Mouse (Mus musculus) liver, postnatal 0 days (tissue): ENCODE measurements at regions not wholly inside any gene's neighbourhood (a gene's known extent, or its start where the extent isn't known, plus 50 kb on each side); places are given as distances from the start of the nearest gene placed in this dataset.

ENCODE experiments used
- ATAC-seq: fragments of 200-750 bp; cut with Nextera tagmentation; 2 replicates; pipeline ENCODE4 v1.8.0; 2017; ENCODE audit warnings: mild to moderate bottlenecking, moderate library complexity
- DNase-seq: peaks from one replicate; pipeline ENCODE4 v3.0.0-alpha.2; 2016
- H3K27ac ChIP-seq: fragments of 300-500 bp; sonication (generic); 2 replicates; pipeline ENCODE4 v1.5.1; 2014; ENCODE audit warnings: antibody characterized with exemption, moderate library complexity, mild to moderate bottlenecking, low read depth
- H3K27me3 ChIP-seq: fragments of 300-500 bp; sonication (generic); 2 replicates; pipeline ENCODE4 v1.6.1; 2014; ENCODE audit warnings: low read length, control low read depth, mixed read lengths; ENCODE audit not compliant: insufficient read depth
- H3K36me3 ChIP-seq: fragments of 300-500 bp; sonication (generic); replicated peaks from 2 replicates; pipeline ENCODE4 v1.6.1; 2014; ENCODE audit warnings: mild to moderate bottlenecking, control low read depth, low read length, moderate library complexity, mixed read lengths; ENCODE audit not compliant: insufficient read depth
- H3K4me1 ChIP-seq: fragments of 300-500 bp; sonication (generic); 2 replicates; pipeline ENCODE4 v1.6.1; 2014; ENCODE audit warnings: antibody characterized with exemption, mild to moderate bottlenecking, control low read depth; ENCODE audit not compliant: insufficient read depth
- H3K4me2 ChIP-seq: fragments of 300-500 bp; sonication (generic); 2 replicates; pipeline ENCODE4 v1.6.1; 2014; ENCODE audit warnings: low read depth, mild to moderate bottlenecking, low read length, moderate library complexity, mixed read lengths
- H3K4me3 ChIP-seq: fragments of 300-500 bp; sonication (generic); 2 replicates; pipeline ENCODE4 v1.5.1; 2014; ENCODE audit warnings: low read depth, low read length
- H3K9ac ChIP-seq: fragments of 300-500 bp; sonication (generic); replicated peaks from 2 replicates; pipeline ENCODE4 v1.6.1; 2014; ENCODE audit warnings: mild to moderate bottlenecking, moderate library complexity
- H3K9me3 ChIP-seq: fragments of 300-500 bp; sonication (generic); 2 replicates; pipeline ENCODE4 v1.6.1; 2016; ENCODE audit warnings: mild to moderate bottlenecking, control low read depth, low read length, mixed read lengths
- CTCF ChIP-seq: sonication (generic); IDR thresholded peaks from 2 replicates; pipeline ENCODE4 v1.5.1; 2016; ENCODE audit warnings: antibody characterized with exemption, low read depth
- EP300 ChIP-seq: IDR thresholded peaks from 2 replicates; pipeline ENCODE4 v1.6.1; 2016; ENCODE audit warnings: antibody characterized with exemption, low read depth, mild to moderate bottlenecking
- WGBS: fragments of 180-500 bp; shearing (Covaris S2); extraction: QIAGEN DNeasy Blood & Tissue Kit; methylation state at CpG from one replicate; pipeline ENCODE4 v1.1.7; 2014; ENCODE audit not compliant: insufficient replicate concordance; 5-methylcytosine and 5-hydroxymethylcytosine counted together

- DNase-seq (no peak), ATAC-seq (no peak)
- H3K4me1 ChIP-seq, result no peaks in the 10 kb centered on the region
- no peak overlapping the region for H3K4me2 ChIP-seq
- no peak overlapping the region for H3K9ac ChIP-seq
- no peaks in the 10 kb centered on the region for H3K36me3 ChIP-seq
- H3K4me3 ChIP-seq, result no peak overlapping the region
- no peaks in the 10 kb centered on the region for H3K27me3 ChIP-seq
- H3K9me3 ChIP-seq, result no peaks in the 10 kb centered on the region
- H3K27ac ChIP-seq, result no peak overlapping the region
- no peak for TF ChIP-seq EP300
- TF ChIP-seq CTCF, result no peak
- 53% methylated on average over 1 of the region's 1 CpGs for WGBS
These were observed 58.1 kb upstream of the Clstn2 start for GRCm38 (mm10) chr9:98091105-98091504.

- no peak for DNase-seq
- no peak overlapping the region for H3K4me3 ChIP-seq
- H3K9me3 ChIP-seq, result no peaks in the 10 kb centered on the region
- no peaks in the 10 kb centered on the region for H3K4me1 ChIP-seq
- no peak overlapping the region for H3K9ac ChIP-seq
- no peaks in the 10 kb centered on the region for H3K27me3 ChIP-seq
- ATAC-seq, result no peak
- TF ChIP-seq EP300 (no peak), CTCF (no peak)
- WGBS, result 59% methylated on average over 10 of the region's 10 CpGs
- H3K4me2 ChIP-seq, result no peak overlapping the region
- no peak overlapping the region for H3K27ac ChIP-seq
- H3K36me3 ChIP-seq, result no peaks in the 10 kb centered on the region
These were observed 62.2 kb upstream of the Clstn2 start for GRCm38 (mm10) chr9:98095064-98095790.

DNA sequence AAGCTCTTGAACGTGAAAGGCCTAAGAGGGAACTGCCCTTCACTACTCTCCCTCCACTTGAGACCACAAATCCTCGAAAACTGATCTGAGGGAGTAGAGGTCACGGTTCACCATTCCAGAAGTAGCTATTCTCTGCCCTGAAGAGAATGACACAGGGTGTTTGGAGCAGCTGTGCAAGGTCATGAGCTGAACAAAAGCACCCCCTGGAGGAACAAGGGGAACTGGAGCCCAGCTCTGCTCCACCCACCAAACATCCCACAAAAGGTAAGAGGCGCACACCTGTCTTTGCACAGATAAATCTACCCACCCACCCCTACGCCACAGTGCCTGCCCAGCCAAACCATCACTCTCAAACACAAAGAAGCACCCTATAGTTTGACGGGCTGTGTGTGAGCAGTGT, 90.4 kb upstream of the Clstn2 start:
- Histone ChIP-seq H3K4me2 (no peak overlapping the region), H3K27me3 (no peaks in the 10 kb centered on the region), H3K9ac (no peak overlapping the region), H3K36me3 (no peaks in the 10 kb centered on the region), H3K9me3 (no peaks in the 10 kb centered on the region), H3K27ac (no peak overlapping the region), H3K4me1 (no peaks in the 10 kb centered on the region), H3K4me3 (no peak overlapping the region)
- ATAC-seq (no peak), DNase-seq (no peak)
- TF ChIP-seq EP300 (no peak), CTCF (no peak)
- 65% methylated on average over 6 of the region's 6 CpGs for WGBS

DNA sequence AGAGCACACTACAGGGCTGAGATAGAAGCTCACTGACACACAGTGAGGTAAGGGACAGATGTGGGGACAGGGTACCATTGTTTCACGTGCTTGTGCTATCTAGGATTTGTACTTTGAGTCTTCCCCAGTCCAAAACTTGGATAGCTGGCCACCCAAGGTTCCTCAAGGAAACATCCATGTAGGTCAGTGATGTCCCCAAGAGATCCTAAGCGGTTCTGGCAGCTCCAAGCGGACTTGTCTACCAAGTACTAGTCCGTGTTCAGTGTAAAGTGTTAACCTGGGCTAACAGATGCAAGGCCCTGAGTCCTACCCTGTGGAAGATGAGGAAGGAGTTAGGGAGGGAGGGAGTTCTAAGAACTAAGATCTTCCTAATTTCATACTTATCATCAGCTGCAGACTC, 96.6 kb upstream of the Clstn2 start:
- no peak overlapping the region for H3K9ac ChIP-seq
- no peaks in the 10 kb centered on the region for H3K27me3 ChIP-seq
- H3K4me3 ChIP-seq, result no peak overlapping the region
- WGBS, result 65% methylated on average over 4 of the region's 4 CpGs
- H3K27ac ChIP-seq, result no peak overlapping the region
- H3K36me3 ChIP-seq, result no peaks in the 10 kb centered on the region
- TF ChIP-seq CTCF (no peak), EP300 (no peak)
- H3K9me3 ChIP-seq, result no peaks in the 10 kb centered on the region
- H3K4me2 ChIP-seq, result no peak overlapping the region
- ATAC-seq (no peak), DNase-seq (no peak)
- no peaks in the 10 kb centered on the region for H3K4me1 ChIP-seq

GRCm38 (mm10) chr9:98130849-98131248, 97.9 kb upstream of the Clstn2 start:
- H3K4me3 ChIP-seq, result no peak overlapping the region
- WGBS, result 78% methylated on average over 5 of the region's 5 CpGs
- TF ChIP-seq CTCF (no peak), EP300 (no peak)
- DNase-seq (no peak), ATAC-seq (no peak)
- no peak overlapping the region for H3K27ac ChIP-seq
- H3K27me3 ChIP-seq, result no peaks in the 10 kb centered on the region
- no peaks in the 10 kb centered on the region for H3K4me1 ChIP-seq
- H3K4me2 ChIP-seq, result no peak overlapping the region
- H3K9me3 ChIP-seq, result no peaks in the 10 kb centered on the region
- H3K9ac ChIP-seq, result no peak overlapping the region
- H3K36me3 ChIP-seq, result no peaks in the 10 kb centered on the region

DNA sequence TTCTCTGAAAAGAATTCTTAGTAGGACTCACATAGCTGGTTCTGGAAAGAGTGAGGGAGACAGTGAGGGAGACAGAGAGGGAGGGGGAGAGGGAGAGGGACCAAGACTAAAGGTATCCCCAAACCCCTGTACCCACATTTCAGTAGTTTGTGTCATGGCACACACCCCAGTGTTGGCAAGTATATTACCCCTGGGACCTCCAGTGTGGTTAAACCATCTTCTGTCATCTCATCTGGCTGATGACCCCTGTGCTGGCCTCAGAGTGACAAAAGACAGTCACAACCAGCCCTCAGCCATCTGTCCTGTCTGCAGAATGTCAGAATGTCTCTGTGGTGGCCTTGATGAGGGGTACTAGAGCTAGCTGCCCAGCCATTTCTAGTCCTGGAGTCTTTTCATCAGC, 107.6 kb upstream of the Clstn2 start:
- no peak overlapping the region for H3K4me2 ChIP-seq
- no peak for DNase-seq
- H3K27me3 ChIP-seq, result no peaks in the 10 kb centered on the region
- H3K9me3 ChIP-seq, result no peaks in the 10 kb centered on the region
- no peaks in the 10 kb centered on the region for H3K36me3 ChIP-seq
- no peak overlapping the region for H3K27ac ChIP-seq
- ATAC-seq, result no peak
- H3K9ac ChIP-seq, result no peak overlapping the region
- no peak for TF ChIP-seq EP300
- no peak for TF ChIP-seq CTCF
- no peak overlapping the region for H3K4me3 ChIP-seq
- no peaks in the 10 kb centered on the region for H3K4me1 ChIP-seq

- H3K9ac ChIP-seq, result no peak overlapping the region
- H3K27me3 ChIP-seq, result no peaks in the 10 kb centered on the region
- DNase-seq (no peak), ATAC-seq (no peak)
- no peak overlapping the region for H3K4me2 ChIP-seq
- H3K27ac ChIP-seq, result no peak overlapping the region
- no peak overlapping the region for H3K4me3 ChIP-seq
- no peaks in the 10 kb centered on the region for H3K4me1 ChIP-seq
- no peaks in the 10 kb centered on the region for H3K36me3 ChIP-seq
- TF ChIP-seq EP300 (no peak), CTCF (no peak)
- 54% methylated on average over 7 of the region's 7 CpGs for WGBS
- H3K9me3 ChIP-seq, result no peaks in the 10 kb centered on the region
These were observed 109.1 kb upstream of the Clstn2 start for GRCm38 (mm10) chr9:98142121-98142520.
